Mouse (Mus musculus) CD4-positive helper T cell, adult 2 months (primary cell): ENCODE results near the gene Car9.

ENCODE experiments used
- DNase-seq: peaks from one replicate; pipeline ENCODE4 v3.0.0-alpha.2; 2012; ENCODE audit warnings: low read depth, missing footprints, low spot score

The Car9 gene

DNA sequence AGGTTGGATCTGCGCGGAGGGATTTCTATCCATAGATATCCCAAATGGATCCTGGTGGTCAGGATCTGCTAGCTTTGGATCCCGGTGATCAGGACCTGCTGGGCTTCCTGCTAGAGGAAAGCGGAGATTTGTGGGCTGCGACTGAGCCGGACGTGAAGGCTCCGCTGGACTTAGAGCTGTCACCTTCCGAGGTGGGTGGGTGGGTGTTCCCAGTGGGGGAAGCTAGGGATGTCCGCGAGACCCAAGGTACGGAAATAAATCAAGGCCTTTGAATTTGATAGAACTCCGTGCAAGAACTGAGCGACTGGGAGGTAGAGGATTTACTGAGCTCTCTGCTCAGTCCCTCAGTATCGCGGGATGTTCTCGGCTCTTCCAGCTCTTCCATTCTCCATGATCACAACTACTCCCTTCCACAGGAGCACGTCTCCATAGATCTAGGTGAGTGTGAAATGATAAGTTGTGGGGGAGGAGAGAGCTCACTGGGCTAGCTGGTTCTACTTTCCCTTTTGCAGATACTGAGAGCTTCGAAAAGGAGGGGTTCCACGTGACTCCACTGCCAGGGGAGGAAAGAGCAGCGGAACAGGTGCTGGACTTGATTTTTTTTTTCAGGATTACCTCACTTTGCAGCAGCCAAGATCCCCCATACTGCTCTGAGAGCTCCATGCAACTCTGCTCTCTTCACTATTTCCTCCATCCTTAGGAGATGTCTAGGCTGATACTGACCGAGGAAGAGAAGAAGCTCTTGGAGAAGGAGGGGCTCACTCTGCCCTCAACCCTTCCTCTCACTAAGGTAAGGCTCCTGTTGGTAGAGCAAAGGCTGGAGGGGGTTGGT lies 56.2 kb downstream of the Car9 start:
- DNase-seq = peak; percentile 64
